Mouse (Mus musculus) E14TG2a.4 (cell line): ENCODE data around the gene Ctbp1.
A peak's percentile ranks its signal among the peaks of the same experiment; 100 is the strongest.

Source experiments
- H3K27me3 ChIP-seq: 2 replicates; pipeline ENCODE4 v1.6.1; 2014; ENCODE audit warnings: low read length, control low read depth; ENCODE audit not compliant: insufficient read depth
- H3K36me3 ChIP-seq: 2 replicates; pipeline ENCODE4 v1.6.1; 2014; ENCODE audit warnings: low read length, control low read depth; ENCODE audit not compliant: insufficient read depth
- H3K4me1 ChIP-seq: replicated peaks from 2 replicates; pipeline ENCODE4 v1.6.1; 2014; ENCODE audit warnings: low read depth, low read length, control low read depth
- H3K4me3 ChIP-seq: replicated peaks from 2 replicates; pipeline ENCODE4 v1.5.1; 2014; ENCODE audit warnings: mild to moderate bottlenecking, low read length
- H3K9me3 ChIP-seq: 2 replicates; pipeline ENCODE4 v1.6.1; 2014; ENCODE audit warnings: low read length, control low read depth
- CTCF ChIP-seq: conservative IDR thresholded peaks from 2 replicates; pipeline ENCODE4 v1.5.1; 2014; ENCODE audit warnings: low read length
- NANOG ChIP-seq: IDR thresholded peaks from 2 replicates; pipeline ENCODE4 v1.6.1; 2014; ENCODE audit warnings: borderline replicate concordance, low read length, mixed read lengths
- POU5F1 ChIP-seq: IDR thresholded peaks from 2 replicates; pipeline ENCODE4 v1.6.1; 2014; ENCODE audit warnings: low read length, borderline replicate concordance

Ctbp1 gene

DNA sequence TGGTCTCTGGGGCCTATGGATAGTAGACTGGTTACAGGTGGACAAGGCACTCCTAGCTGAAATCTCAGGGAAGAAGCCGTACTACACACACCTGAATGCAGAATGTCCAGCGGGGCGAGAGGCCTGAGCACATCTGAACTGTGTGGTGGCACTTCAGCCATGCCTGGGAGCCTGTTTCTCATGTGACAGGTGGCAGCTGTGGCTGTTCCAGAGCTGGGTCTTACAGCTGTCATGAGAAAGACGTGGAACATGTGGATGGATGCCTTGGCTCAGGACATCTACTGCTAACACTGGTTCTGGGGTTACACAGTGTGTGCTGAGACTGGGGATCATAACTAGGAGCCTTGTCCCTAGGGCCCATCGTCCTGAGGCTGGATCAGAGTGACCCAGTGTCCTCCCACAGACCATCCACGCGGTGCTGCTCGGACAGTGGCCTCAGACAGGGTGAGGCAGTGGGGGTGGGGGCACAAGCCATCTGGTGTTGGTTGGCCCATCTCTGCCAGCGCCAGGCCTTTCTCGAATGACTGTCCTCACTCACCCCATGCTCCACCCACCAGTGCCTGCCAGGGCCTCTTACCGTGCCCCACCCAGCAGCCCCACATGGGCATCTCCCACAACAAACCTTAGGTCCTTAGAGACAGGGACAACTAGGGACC, 37.1 kb downstream of the Ctbp1 start:
- Histone ChIP-seq H3K27me3 (peaks cover 45% of the 10 kb centered on the region), H3K4me3 (no peak overlapping the region), H3K9me3 (no peaks in the 10 kb centered on the region; the same call in 1 of the 2 replicates), H3K4me1 (no peaks in the 10 kb centered on the region), H3K36me3 (no peaks in the 10 kb centered on the region)
- TF ChIP-seq POU5F1 = no peak

DNA sequence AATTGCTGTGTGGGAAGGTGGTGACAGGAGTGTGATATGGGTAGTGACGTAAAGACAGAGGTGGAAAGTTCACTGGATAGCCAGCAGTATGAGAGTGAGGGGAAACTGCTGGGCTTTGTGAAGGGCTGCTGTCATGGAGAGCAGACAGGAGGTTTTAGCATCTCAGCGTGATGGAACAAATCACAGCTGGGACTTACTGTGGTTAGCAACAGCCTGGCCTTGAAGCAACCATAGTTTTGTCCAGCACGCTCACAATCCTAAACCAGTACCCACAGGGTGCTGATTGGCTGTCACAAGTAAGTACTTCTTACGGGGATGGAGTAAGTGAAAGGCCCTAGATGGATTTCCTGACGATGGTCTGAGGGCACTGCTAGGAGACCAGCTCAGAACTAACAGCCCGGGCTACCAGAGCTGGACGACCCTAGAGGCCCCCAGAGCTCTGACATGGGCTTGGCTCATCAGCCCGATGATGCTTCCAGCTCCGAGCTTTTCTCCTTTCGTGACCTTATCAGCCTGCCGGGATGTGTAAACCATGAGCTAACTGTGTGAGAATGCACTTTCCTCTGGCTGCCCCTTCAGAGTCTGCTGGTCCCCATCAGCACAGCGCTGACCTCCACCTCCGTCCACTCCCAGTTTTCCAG, 40.3 kb downstream of the Ctbp1 start:
- TF ChIP-seq CTCF (no peak), NANOG (no peak), POU5F1 (no peak)
- no peaks in the 10 kb centered on the region for H3K4me1 ChIP-seq
- H3K9me3 ChIP-seq = no peaks in the 10 kb centered on the region; the same call in 1 of the 2 replicates
- H3K4me3 ChIP-seq = no peak overlapping the region
- peaks cover 41% of the 10 kb centered on the region for H3K27me3 ChIP-seq
- H3K36me3 ChIP-seq = no peaks in the 10 kb centered on the region

DNA sequence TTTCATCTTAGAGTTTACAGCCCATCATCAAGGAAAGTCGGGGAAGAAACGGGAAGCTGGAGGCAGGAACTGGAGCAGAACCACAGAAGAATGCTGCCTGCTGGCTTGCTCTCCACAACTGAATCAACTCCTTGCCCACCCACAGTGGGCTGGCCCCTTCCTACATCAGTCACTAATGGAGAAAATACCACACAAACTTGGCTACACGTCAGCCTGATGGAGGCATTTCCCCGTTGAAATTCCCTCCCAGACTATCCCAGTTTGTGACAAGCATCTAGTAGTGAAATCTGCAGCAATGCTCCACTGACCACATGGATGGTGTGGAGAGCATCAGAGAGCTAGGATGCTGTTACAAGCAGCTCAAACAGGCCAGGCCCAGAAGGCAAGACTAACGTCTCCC, 42.0 kb downstream of the Ctbp1 start:
- no peak for TF ChIP-seq POU5F1
- TF ChIP-seq NANOG = no peak
- no peak for TF ChIP-seq CTCF

DNA sequence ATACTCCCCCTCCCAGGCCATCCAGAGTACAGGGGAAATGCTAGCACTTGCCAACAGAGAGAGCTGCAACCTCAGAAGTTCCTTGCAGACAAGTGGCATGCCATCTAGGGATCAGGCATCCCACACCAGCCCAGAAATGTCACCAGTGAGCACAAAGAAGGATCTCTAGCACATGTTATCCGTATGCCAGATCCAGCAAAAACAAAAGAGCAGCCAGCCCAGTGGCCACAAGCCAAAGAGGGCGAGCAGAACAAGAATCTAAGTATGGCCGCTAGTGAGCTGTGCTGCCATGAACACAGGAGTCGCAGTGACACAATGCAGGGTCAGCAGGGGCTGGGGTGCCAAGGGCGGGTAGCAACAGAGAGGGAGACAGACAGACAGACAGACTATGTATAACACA, 44.5 kb downstream of the Ctbp1 start:
- H3K9me3 ChIP-seq = no peaks in the 10 kb centered on the region
- no peak for TF ChIP-seq CTCF
- TF ChIP-seq POU5F1 = no peak
- TF ChIP-seq NANOG = no peak
- H3K36me3 ChIP-seq = no peaks in the 10 kb centered on the region
- peaks cover 5% of the 10 kb centered on the region; the same call in 1 of the 2 replicates for H3K4me1 ChIP-seq
- no peak overlapping the region for H3K4me3 ChIP-seq
- peaks cover 53% of the 10 kb centered on the region for H3K27me3 ChIP-seq

More for the DNA sequence above, 42.0 kb downstream of the Ctbp1 start:
- Histone ChIP-seq H3K4me3 (no peak overlapping the region), H3K4me1 (peaks cover 5% of the 10 kb centered on the region; the same call in 1 of the 2 replicates), H3K36me3 (no peaks in the 10 kb centered on the region), H3K27me3 (peaks cover 54% of the 10 kb centered on the region), H3K9me3 (no peaks in the 10 kb centered on the region; the same call in 1 of the 2 replicates)

DNA sequence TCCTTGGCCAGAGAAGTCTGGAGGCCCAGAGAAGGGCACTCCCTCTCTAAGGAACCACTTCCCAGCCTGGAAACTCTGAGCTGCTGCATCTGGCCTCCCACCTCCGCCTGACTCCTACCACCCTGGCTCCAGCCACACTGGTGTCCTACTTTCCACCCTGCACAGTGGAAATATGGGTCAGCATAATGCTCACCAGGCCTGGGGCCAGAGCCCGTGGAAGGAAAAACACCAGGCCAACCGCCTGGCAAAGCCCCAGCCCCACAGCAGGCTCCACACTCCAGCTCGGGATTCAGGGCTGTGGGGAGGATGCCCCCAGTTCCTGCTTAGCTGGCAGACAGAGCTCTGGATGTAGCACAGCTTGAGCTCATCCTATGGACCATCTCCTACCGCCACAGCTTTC, 46.4 kb downstream of the Ctbp1 start:
- Histone ChIP-seq H3K36me3 (no peaks in the 10 kb centered on the region), H3K27me3 (peaks cover 48% of the 10 kb centered on the region), H3K9me3 (no peaks in the 10 kb centered on the region), H3K4me3 (peak overlapping the region; percentile 35; the same call in 1 of the 2 replicates), H3K4me1 (peaks cover 5% of the 10 kb centered on the region; the same call in 1 of the 2 replicates)
- TF ChIP-seq CTCF = no peak
- TF ChIP-seq POU5F1 = no peak

DNA sequence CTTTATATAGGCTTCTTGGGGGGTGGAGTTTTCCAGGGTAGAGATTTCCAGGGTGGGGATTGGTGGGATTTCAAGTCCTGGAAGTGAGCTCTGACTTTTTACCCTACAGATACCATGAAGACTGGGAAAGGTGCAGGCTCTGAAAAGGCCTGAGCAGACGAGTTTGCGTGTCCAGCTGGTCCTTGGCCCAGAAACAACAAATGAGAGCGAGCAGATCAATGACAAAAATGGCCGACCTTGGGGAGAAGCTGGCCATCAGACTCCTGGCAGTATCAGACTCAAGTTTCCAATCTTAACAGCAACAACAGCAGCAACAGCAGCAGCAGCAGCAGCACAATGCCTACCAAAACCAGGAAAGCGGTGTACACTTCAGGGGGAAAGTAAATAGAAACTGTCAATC, 49.1 kb downstream of the Ctbp1 start:
- Histone ChIP-seq H3K4me3 (no peak overlapping the region), H3K36me3 (no peaks in the 10 kb centered on the region), H3K27me3 (peaks cover 61% of the 10 kb centered on the region), H3K9me3 (no peaks in the 10 kb centered on the region), H3K4me1 (peaks cover 5% of the 10 kb centered on the region; the same call in 1 of the 2 replicates)
- TF ChIP-seq NANOG (no peak), CTCF (no peak), POU5F1 (no peak)

DNA sequence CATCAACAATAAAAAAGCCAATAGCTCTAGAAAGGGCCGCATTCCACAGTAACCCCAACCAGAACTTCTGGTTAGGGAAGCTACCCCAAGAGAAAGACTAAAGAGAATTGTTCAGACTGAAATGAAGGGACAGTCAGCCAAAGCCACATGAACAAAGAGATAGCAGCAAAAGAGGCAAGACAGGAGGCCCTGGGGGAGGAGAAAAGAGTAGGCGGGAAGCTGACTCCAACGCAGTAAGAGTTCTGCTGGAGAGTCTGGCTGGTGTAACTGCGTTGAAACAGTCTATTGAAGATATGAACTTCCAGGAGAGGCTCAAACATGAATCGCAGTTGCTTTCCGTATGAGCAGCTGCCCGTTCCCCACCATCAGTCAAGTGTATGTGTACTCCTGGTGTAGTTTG, 50.3 kb downstream of the Ctbp1 start:
- peaks cover 5% of the 10 kb centered on the region; the same call in 1 of the 2 replicates for H3K4me1 ChIP-seq
- H3K36me3 ChIP-seq = no peaks in the 10 kb centered on the region
- no peak overlapping the region for H3K4me3 ChIP-seq
- peaks cover 65% of the 10 kb centered on the region for H3K27me3 ChIP-seq
- no peak for TF ChIP-seq NANOG
- no peak for TF ChIP-seq CTCF
- TF ChIP-seq POU5F1 = no peak
- H3K9me3 ChIP-seq = no peaks in the 10 kb centered on the region

DNA sequence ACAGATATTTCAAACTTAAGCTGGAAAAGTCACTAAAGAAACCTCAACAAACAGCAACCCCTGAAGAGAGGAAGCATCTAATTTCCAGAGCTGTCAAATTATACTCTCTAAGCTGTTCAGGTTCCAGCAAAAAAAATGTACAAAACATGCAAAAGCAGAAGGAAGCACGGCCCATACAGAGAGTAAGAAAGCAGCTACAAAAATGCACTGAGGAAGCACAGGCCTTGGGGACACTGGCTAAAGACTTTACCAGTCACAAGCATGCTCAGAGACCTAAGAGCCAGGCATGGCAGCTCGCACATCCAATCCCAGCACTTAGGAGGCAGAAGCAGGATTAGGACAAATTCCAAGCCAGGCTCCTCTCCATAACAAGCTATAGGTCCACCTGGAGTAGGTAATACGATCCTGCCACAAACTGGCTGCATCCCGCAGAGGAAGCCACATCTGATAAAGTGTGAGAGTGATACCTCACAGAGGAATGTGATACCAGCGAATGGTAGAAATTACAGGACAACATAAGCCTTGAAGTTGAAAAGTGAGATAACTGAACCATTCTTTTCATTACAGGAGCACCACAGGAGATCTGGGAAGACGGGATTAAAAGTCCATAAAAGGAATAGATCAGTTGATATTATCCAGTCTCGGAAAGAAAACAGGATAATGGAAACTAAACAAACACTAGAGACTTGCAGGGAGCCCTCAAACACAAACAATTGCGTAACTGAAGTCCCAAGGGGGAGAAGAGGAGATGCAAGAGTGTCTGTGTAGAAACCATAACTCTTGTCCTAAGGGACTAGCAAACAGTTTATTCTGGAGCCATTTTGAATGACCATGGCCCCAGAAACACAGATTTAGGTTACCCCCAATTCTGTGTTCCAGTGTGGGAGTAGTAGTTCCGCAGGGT, 51.7 kb downstream of the Ctbp1 start:
- Histone ChIP-seq H3K27me3 (peaks cover 58% of the 10 kb centered on the region), H3K9me3 (no peaks in the 10 kb centered on the region), H3K4me3 (no peak overlapping the region), H3K36me3 (no peaks in the 10 kb centered on the region), H3K4me1 (peaks cover 12% of the 10 kb centered on the region)
- TF ChIP-seq POU5F1 (no peak), NANOG (no peak), CTCF (no peak)
